Mouse (Mus musculus) erythroblast, embryonic 14.5 days (primary cell): ENCODE measurements at regions not wholly inside any gene's neighbourhood (a gene's known extent, or its start where the extent isn't known, plus 50 kb on each side); places are given as distances from the start of the nearest gene placed in this dataset.

Experiments used
- GATA1 ChIP-seq: IDR thresholded peaks from 2 replicates; pipeline ENCODE4 v1.6.1; 2012; ENCODE audit warnings: low read length, inconsistent platforms, mixed read lengths
- TAL1 ChIP-seq: IDR thresholded peaks from 3 replicates; pipeline ENCODE4 v1.6.1; 2012; ENCODE audit warnings: low read length, inconsistent platforms, mixed read lengths

DNA sequence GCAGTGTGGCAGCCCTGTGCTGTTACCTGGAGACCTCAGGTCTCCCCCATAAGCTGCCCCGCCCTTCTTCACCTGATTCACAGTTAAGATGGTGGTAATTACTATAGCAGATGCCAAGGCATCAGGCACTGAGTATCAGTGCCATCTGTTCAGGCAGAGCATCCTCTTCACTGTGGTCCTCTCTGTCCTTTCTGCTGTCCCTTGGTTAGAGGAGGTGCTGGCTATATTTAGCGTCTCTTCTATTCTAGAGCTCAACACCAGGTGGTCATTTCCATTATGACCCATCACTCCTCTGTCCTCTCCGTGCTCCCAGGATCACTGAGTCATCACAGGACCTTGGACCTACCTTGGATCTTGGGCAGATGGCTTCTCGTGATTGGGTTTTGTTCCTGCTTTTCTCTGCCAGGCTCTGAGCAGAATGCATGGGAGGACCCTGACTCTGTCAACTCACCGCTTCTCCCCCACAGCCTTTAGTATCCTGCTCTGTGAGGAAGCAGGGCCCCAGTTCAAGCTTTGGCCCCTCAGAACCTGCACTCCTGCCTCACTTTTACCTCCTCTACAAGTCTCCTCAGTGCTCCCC lies 667.5 kb downstream of the Zfp706 start:
- TF ChIP-seq GATA1 (no peak), TAL1 (no peak)
